Mouse (Mus musculus) embryonic fibroblast, embryonic 13.5 days (primary cell): ENCODE measurements around the gene Tcirg1.

Source experiments
- CTCF ChIP-seq: IDR thresholded peaks from 2 replicates; pipeline ENCODE4 v1.5.1; 2011; ENCODE audit warnings: mild to moderate bottlenecking, control low read depth, low read length, moderate library complexity, borderline replicate concordance; ENCODE audit not compliant: insufficient read depth
- POLR2A ChIP-seq: IDR thresholded peaks from 2 replicates; pipeline ENCODE4 v1.6.1; 2011; ENCODE audit warnings: low read depth, mild to moderate bottlenecking, control low read depth, low read length, moderate library complexity

- TF ChIP-seq CTCF = no peak
- TF ChIP-seq POLR2A = no peak
Measured at GRCm38 (mm10) chr19:3849251-3849650, 57.7 kb downstream of the Tcirg1 start.
